In the genomic region with DNA sequence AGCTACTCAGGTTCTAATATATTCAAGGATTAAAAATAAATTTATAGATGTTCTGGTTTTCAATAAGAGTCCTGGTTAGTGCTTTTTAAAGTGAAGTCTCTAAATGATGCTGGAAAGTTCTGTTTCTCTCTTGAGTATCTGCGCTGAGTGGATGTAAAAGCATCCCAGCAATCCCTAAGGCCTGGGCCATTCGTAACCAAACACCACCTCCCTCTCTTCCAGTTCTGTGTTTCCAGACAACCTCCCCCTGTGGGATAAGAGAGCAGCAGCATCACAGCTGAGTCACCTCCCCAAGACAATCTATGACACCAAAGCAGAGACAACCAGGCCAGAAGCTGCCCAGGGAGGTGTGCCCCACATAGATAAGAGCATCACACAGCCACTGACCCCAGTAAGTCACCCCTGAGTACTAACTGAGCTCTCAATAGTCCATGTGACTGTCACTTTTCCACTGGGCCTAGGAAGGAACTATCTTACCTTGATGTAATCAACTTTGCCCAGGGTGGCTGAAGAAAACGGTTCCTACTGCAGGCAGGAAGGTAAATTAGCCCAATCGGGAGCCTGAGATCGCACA, we compare ENCODE assay signal across 24 mouse cellular contexts. TPM values are rescaled to one million over a fixed set of nuclear protein-coding genes. Genes with fewer than 3 reads are reported as not detected.
DNase-seq lines count a peak whose midpoint lies in the region; ATAC-seq lines count a peak whose summit lies in the region.
"Had no signal": no experiment of that assay in that cellular context is flagged by ENCODE, and none has a peak within 500 bp of the region (broad histone marks: within the 10 kb centered on the region; RNA-seq: fewer than 3 reads in every experiment).

No protein-coding gene starts in this region.

- DNase-seq in embryonic facial prominence, embryonic 11.5 days (ENCODE audit: low spot score) = no peak
- DNase-seq in embryonic facial prominence, embryonic 10.5 days (ENCODE audit: low spot score) = no peak
- no peak for DNase-seq in adrenal gland, adult (ENCODE audit: inconsistent age in 2 of 2, low spot score in 1 of 2)
- DNase-seq in forebrain, embryonic 11.5 days (ENCODE audit: low spot score) = no peak
- DNase-seq: adrenal gland, postnatal 25 days; cerebellum, adult 8-10 months; gastrocnemius, postnatal 25 days; heart, postnatal 4 days; kidney, adult 9 months; kidney, postnatal 4 days; lung, postnatal 36 days; midbrain, embryonic 14.5 days; thymus, adult 2 months had no signal

- H3K36me3 ChIP-seq in embryonic facial prominence, embryonic 11.5 days (replicated peaks; ENCODE audit: control insufficient read depth, insufficient read depth, low read depth, low read length) = no peaks in the 10 kb centered on the region
- no peaks in the 10 kb centered on the region for H3K36me3 ChIP-seq in embryonic facial prominence, embryonic 10.5 days (replicated peaks)
- no peaks in the 10 kb centered on the region for H3K36me3 ChIP-seq in hindbrain, embryonic 12.5 days
- H3K36me3 ChIP-seq in hindbrain, embryonic 16.5 days (ENCODE audit: control insufficient read depth, insufficient read depth, low read length) = no peaks in the 10 kb centered on the region
- H3K36me3 ChIP-seq in embryonic facial prominence, embryonic 15.5 days = no peaks in the 10 kb centered on the region
- H3K36me3 ChIP-seq in liver, embryonic 16.5 days (ENCODE audit: control insufficient read depth, insufficient read depth) = no peaks in the 10 kb centered on the region
- no peaks in the 10 kb centered on the region for H3K36me3 ChIP-seq in forebrain, embryonic 11.5 days (ENCODE audit: control insufficient read depth, insufficient read depth, low read length)
- H3K36me3 ChIP-seq: hindbrain, embryonic 15.5 days; intestine, embryonic 15.5 days; lung, embryonic 15.5 days had no signal

- no peak overlapping the region for H3K27ac ChIP-seq in embryonic facial prominence, embryonic 11.5 days (replicated peaks; ENCODE audit: low read depth, low read length)
- no peak overlapping the region for H3K27ac ChIP-seq in embryonic facial prominence, embryonic 10.5 days (replicated peaks)
- H3K27ac ChIP-seq in hindbrain, embryonic 12.5 days = no peak overlapping the region
- H3K27ac ChIP-seq in hindbrain, embryonic 16.5 days (ENCODE audit: low read depth, low read length) = no peak overlapping the region
- H3K27ac ChIP-seq in embryonic facial prominence, embryonic 15.5 days (replicated peaks) = no peak overlapping the region
- no peak overlapping the region for H3K27ac ChIP-seq in liver, embryonic 16.5 days (ENCODE audit: low read length)
- no peak overlapping the region for H3K27ac ChIP-seq in forebrain, embryonic 11.5 days (ENCODE audit: low read depth, low read length)
- H3K27ac ChIP-seq: hindbrain, embryonic 15.5 days; intestine, embryonic 15.5 days; left cerebral cortex, adult 2 months; lung, embryonic 15.5 days; stomach, postnatal 0 days had no signal

- no peaks in the 10 kb centered on the region for H3K9me3 ChIP-seq in embryonic facial prominence, embryonic 11.5 days (replicated peaks; ENCODE audit: control insufficient read depth, low read length)
- no peaks in the 10 kb centered on the region for H3K9me3 ChIP-seq in embryonic facial prominence, embryonic 10.5 days
- no peaks in the 10 kb centered on the region for H3K9me3 ChIP-seq in hindbrain, embryonic 12.5 days (replicated peaks)
- H3K9me3 ChIP-seq in hindbrain, embryonic 16.5 days (ENCODE audit: control insufficient read depth, low read length) = no peaks in the 10 kb centered on the region
- no peaks in the 10 kb centered on the region for H3K9me3 ChIP-seq in embryonic facial prominence, embryonic 15.5 days (replicated peaks)
- no peaks in the 10 kb centered on the region for H3K9me3 ChIP-seq in liver, embryonic 16.5 days (replicated peaks; ENCODE audit: control insufficient read depth, low read length)
- no peaks in the 10 kb centered on the region for H3K9me3 ChIP-seq in forebrain, embryonic 11.5 days (ENCODE audit: control insufficient read depth, low read length)
- H3K9me3 ChIP-seq: hindbrain, embryonic 15.5 days; intestine, embryonic 15.5 days; lung, embryonic 15.5 days; megakaryocyte, embryonic 14.5 days had no signal

- no peaks in the 10 kb centered on the region for H3K4me1 ChIP-seq in embryonic facial prominence, embryonic 11.5 days (ENCODE audit: control insufficient read depth, insufficient read depth, low read length)
- no peaks in the 10 kb centered on the region for H3K4me1 ChIP-seq in embryonic facial prominence, embryonic 10.5 days
- H3K4me1 ChIP-seq in hindbrain, embryonic 12.5 days = no peaks in the 10 kb centered on the region
- no peaks in the 10 kb centered on the region for H3K4me1 ChIP-seq in hindbrain, embryonic 16.5 days (ENCODE audit: control insufficient read depth, insufficient read depth, low read depth, low read length)
- H3K4me1 ChIP-seq in embryonic facial prominence, embryonic 15.5 days = no peaks in the 10 kb centered on the region
- no peaks in the 10 kb centered on the region for H3K4me1 ChIP-seq in liver, embryonic 16.5 days (ENCODE audit: control insufficient read depth, low read depth, low read length)
- H3K4me1 ChIP-seq in forebrain, embryonic 11.5 days (replicated peaks; ENCODE audit: control insufficient read depth, insufficient read depth, low read length) = no peaks in the 10 kb centered on the region
- H3K4me1 ChIP-seq: hindbrain, embryonic 15.5 days; intestine, embryonic 15.5 days; lung, embryonic 15.5 days; megakaryocyte, embryonic 14.5 days had no signal

- no peak overlapping the region for H3K9ac ChIP-seq in embryonic facial prominence, embryonic 11.5 days (replicated peaks; ENCODE audit: low read length)
- no peak overlapping the region for H3K9ac ChIP-seq in hindbrain, embryonic 12.5 days
- H3K9ac ChIP-seq in hindbrain, embryonic 16.5 days (ENCODE audit: low read depth, low read length) = no peak overlapping the region
- H3K9ac ChIP-seq in embryonic facial prominence, embryonic 15.5 days = no peak overlapping the region
- no peak overlapping the region for H3K9ac ChIP-seq in liver, embryonic 16.5 days (ENCODE audit: low read depth, low read length)
- H3K9ac ChIP-seq in forebrain, embryonic 11.5 days (ENCODE audit: low read length) = no peak overlapping the region
- H3K9ac ChIP-seq: hindbrain, embryonic 15.5 days; intestine, embryonic 15.5 days; lung, embryonic 15.5 days had no signal

- no peak overlapping the region for H3K4me3 ChIP-seq in embryonic facial prominence, embryonic 11.5 days (ENCODE audit: low read depth, low read length)
- H3K4me3 ChIP-seq in embryonic facial prominence, embryonic 10.5 days = no peak overlapping the region
- H3K4me3 ChIP-seq in hindbrain, embryonic 12.5 days = no peak overlapping the region
- no peak overlapping the region for H3K4me3 ChIP-seq in hindbrain, embryonic 16.5 days (ENCODE audit: low read length)
- H3K4me3 ChIP-seq in embryonic facial prominence, embryonic 15.5 days (replicated peaks) = no peak overlapping the region
- H3K4me3 ChIP-seq in liver, embryonic 16.5 days (ENCODE audit: low read depth, low read length) = no peak overlapping the region
- H3K4me3 ChIP-seq in forebrain, embryonic 11.5 days (ENCODE audit: low read depth, low read length) = no peak overlapping the region
- H3K4me3 ChIP-seq: hindbrain, embryonic 15.5 days; intestine, embryonic 15.5 days; left cerebral cortex, adult 2 months; lung, embryonic 15.5 days; megakaryocyte, embryonic 14.5 days had no signal

- WGBS in embryonic facial prominence, embryonic 11.5 days = 64% methylated on average over 5 of the region's 5 CpGs
- 67% methylated on average over 5 of the region's 5 CpGs for WGBS in embryonic facial prominence, embryonic 10.5 days
- 73% methylated on average over 5 of the region's 5 CpGs for WGBS in hindbrain, embryonic 12.5 days
- 73% methylated on average over 5 of the region's 5 CpGs for WGBS in hindbrain, embryonic 16.5 days
- WGBS in embryonic facial prominence, embryonic 15.5 days = 62% methylated on average over 5 of the region's 5 CpGs
- WGBS in liver, embryonic 16.5 days (ENCODE audit: insufficient replicate concordance) = 23% methylated on average over 5 of the region's 5 CpGs
- 81% methylated on average over 5 of the region's 5 CpGs for WGBS in forebrain, embryonic 11.5 days

- ATAC-seq in embryonic facial prominence, embryonic 11.5 days (replicated peaks; ENCODE audit: insufficient number of reproducible peaks, low FRiP score, low TSS enrichment, low read depth) = peak; percentile 59; the same call in 1 of the 2 replicates
- ATAC-seq in hindbrain, embryonic 12.5 days (ENCODE audit: low FRiP score) = peak; percentile 43; the same call in 1 of the 2 replicates
- no peak for ATAC-seq in hindbrain, embryonic 16.5 days
- peak; percentile 57; the same call in 1 of the 2 replicates for ATAC-seq in embryonic facial prominence, embryonic 15.5 days (ENCODE audit: insufficient number of reproducible peaks, low FRiP score, low TSS enrichment, low read depth)
- peak; percentile 66 for ATAC-seq in liver, embryonic 16.5 days (ENCODE audit: low read depth)
- ATAC-seq in forebrain, embryonic 11.5 days (replicated peaks; ENCODE audit: low FRiP score) = no peak
- ATAC-seq: forebrain, embryonic 16.5 days; intestine, embryonic 15.5 days had no signal

- no peaks in the 10 kb centered on the region for H3K27me3 ChIP-seq in embryonic facial prominence, embryonic 11.5 days (ENCODE audit: control insufficient read depth, insufficient read depth, low read length)
- no peaks in the 10 kb centered on the region for H3K27me3 ChIP-seq in embryonic facial prominence, embryonic 10.5 days (replicated peaks; ENCODE audit: low read depth, poor library complexity, severe bottlenecking)
- no peaks in the 10 kb centered on the region for H3K27me3 ChIP-seq in hindbrain, embryonic 12.5 days
- no peaks in the 10 kb centered on the region for H3K27me3 ChIP-seq in hindbrain, embryonic 16.5 days (replicated peaks; ENCODE audit: control insufficient read depth, insufficient read depth, low read length)
- H3K27me3 ChIP-seq in embryonic facial prominence, embryonic 15.5 days = no peaks in the 10 kb centered on the region
- H3K27me3 ChIP-seq in liver, embryonic 16.5 days (ENCODE audit: control insufficient read depth, insufficient read depth, low read depth, low read length) = no peaks in the 10 kb centered on the region
- no peaks in the 10 kb centered on the region for H3K27me3 ChIP-seq in forebrain, embryonic 11.5 days (ENCODE audit: control insufficient read depth, insufficient read depth, low read length)
- H3K27me3 ChIP-seq: hindbrain, embryonic 15.5 days; intestine, embryonic 15.5 days; lung, embryonic 15.5 days; megakaryocyte, embryonic 14.5 days had no signal

- no peak overlapping the region for H3K4me2 ChIP-seq in embryonic facial prominence, embryonic 11.5 days (ENCODE audit: low read depth, low read length)
- H3K4me2 ChIP-seq in hindbrain, embryonic 12.5 days (replicated peaks) = no peak overlapping the region
- no peak overlapping the region for H3K4me2 ChIP-seq in hindbrain, embryonic 16.5 days (ENCODE audit: low read length)
- no peak overlapping the region for H3K4me2 ChIP-seq in embryonic facial prominence, embryonic 15.5 days (replicated peaks)
- H3K4me2 ChIP-seq in liver, embryonic 16.5 days (ENCODE audit: low read depth, low read length) = no peak overlapping the region
- H3K4me2 ChIP-seq in forebrain, embryonic 11.5 days (ENCODE audit: low read depth, low read length, severe bottlenecking) = no peak overlapping the region
- H3K4me2 ChIP-seq: hindbrain, embryonic 15.5 days; intestine, embryonic 15.5 days; lung, embryonic 15.5 days had no signal

RNA-seq across cellular contexts. Expression of a gene that starts 24.6 kb away (rescaled TPM):
- 0.65 and 0.93 TPM in 2 replicates for polyA plus RNA-seq in embryonic facial prominence, embryonic 11.5 days (2014; fragmentation: Nextera tagmentation; extraction: Ambion mirVana)
- 0.11 and 0.30 TPM in 2 replicates for polyA plus RNA-seq in embryonic facial prominence, embryonic 10.5 days (2016; fragmentation: Nextera tagmentation; extraction: Ambion mirVana)
- polyA plus RNA-seq in hindbrain, embryonic 12.5 days (2016; fragmentation: Nextera tagmentation; extraction: Ambion mirVana) = 0.79 and 0.98 TPM in 2 replicates
- 0.87 and 1.3 TPM in 2 replicates for polyA plus RNA-seq in hindbrain, embryonic 16.5 days (2015; fragmentation: Nextera tagmentation; extraction: Ambion mirVana)
- polyA plus RNA-seq in embryonic facial prominence, embryonic 15.5 days (2015; fragmentation: Nextera tagmentation; extraction: Ambion mirVana) = 2.3 and 3.2 TPM in 2 replicates
- polyA plus RNA-seq in liver, embryonic 16.5 days (2015; fragmentation: Nextera tagmentation; extraction: Ambion mirVana) = 0.09 and 0.15 TPM in 2 replicates
- polyA plus RNA-seq in forebrain, embryonic 11.5 days (2014; fragmentation: Nextera tagmentation; extraction: Ambion mirVana) = 0.28 and 0.36 TPM in 2 replicates

Comparison
In these comparisons a context has a peak if more than half of its experiments do, and no peak if none do; other contexts are left out.
1. ATAC-seq: peak in embryonic facial prominence, embryonic 11.5 days (single experiment), hindbrain, embryonic 12.5 days (single experiment), embryonic facial prominence, embryonic 15.5 days (single experiment) and liver, embryonic 16.5 days (single experiment); none in hindbrain, embryonic 16.5 days (single experiment) and forebrain, embryonic 11.5 days (single experiment).